12 mouse cellular contexts compared by ENCODE assay signal in genomic region chr17:64140063-64140850, GRCm38 (mm10).
DNase-seq lines count a peak whose midpoint lies in the region; ATAC-seq lines count a peak whose summit lies in the region.
"Had no signal": no experiment of that assay in that cellular context is flagged by ENCODE, and none has a peak within 500 bp of the region (broad histone marks: within the 10 kb centered on the region; RNA-seq: fewer than 3 reads in every experiment).

No protein-coding gene starts in this region.

- no peak overlapping the region for H3K4me2 ChIP-seq in forebrain, embryonic 14.5 days (ENCODE audit: low read length)
- peak overlapping the region; percentile 9 for H3K4me2 ChIP-seq in hindbrain, embryonic 14.5 days (replicated peaks)
- H3K4me2 ChIP-seq in midbrain, embryonic 16.5 days (ENCODE audit: low read length) = 0 out of 2 replicates have a peak overlapping the region, but pooled peaks have one; percentile 22

- no peak overlapping the region for H3K27ac ChIP-seq in forebrain, embryonic 14.5 days (ENCODE audit: low read depth, low read length)
- H3K27ac ChIP-seq in hindbrain, embryonic 14.5 days = peak overlapping the region; percentile 66
- peak overlapping the region; percentile 73 for H3K27ac ChIP-seq in midbrain, embryonic 16.5 days (ENCODE audit: low read length)
- H3K27ac ChIP-seq: macrophage had no signal

- 85% methylated on average over 18 of the region's 18 CpGs for WGBS in forebrain, embryonic 14.5 days
- 42% methylated on average over 18 of the region's 18 CpGs for WGBS in hindbrain, embryonic 14.5 days
- WGBS in midbrain, embryonic 16.5 days = 46% methylated on average over 18 of the region's 18 CpGs

- H3K9me3 ChIP-seq in forebrain, embryonic 14.5 days (replicated peaks; ENCODE audit: control insufficient read depth, low read length) = no peaks in the 10 kb centered on the region
- H3K9me3 ChIP-seq in hindbrain, embryonic 14.5 days (ENCODE audit: control insufficient read depth, low read length) = no peaks in the 10 kb centered on the region
- H3K9me3 ChIP-seq in midbrain, embryonic 16.5 days (replicated peaks; ENCODE audit: control insufficient read depth, low read length, poor library complexity, severe bottlenecking) = no peaks in the 10 kb centered on the region

- DNase-seq in heart, adult 11 months = peak; percentile 77
- DNase-seq in heart, postnatal 25 days (ENCODE audit: low spot score) = no peak
- DNase-seq in forebrain, embryonic 14.5 days (ENCODE audit: low spot score) = peak; percentile 20
- peak; percentile 40 for DNase-seq in hindbrain, embryonic 14.5 days (ENCODE audit: low spot score)
- DNase-seq in frontal cortex, postnatal 36 days (ENCODE audit: low spot score in 2 of 2) = no peak
- DNase-seq in kidney, postnatal 14 days = no peak
- no peak for DNase-seq in cerebellum, adult 18-20 months
- DNase-seq: cerebellum, adult 2 months; gastrocnemius, postnatal 36 days; right cerebral cortex, postnatal 25 days had no signal

- ATAC-seq in forebrain, embryonic 14.5 days = peak; percentile 40; the same call in 1 of the 2 replicates
- peak; percentile 77; the same call in 1 of the 2 replicates for ATAC-seq in hindbrain, embryonic 14.5 days (ENCODE audit: low FRiP score)
- ATAC-seq in midbrain, embryonic 16.5 days = peak; percentile 67

- intact Hi-C loops in heart, postnatal 25 days (cut with DNase I) = no loop called here

- H3K4me1 ChIP-seq in forebrain, embryonic 14.5 days (ENCODE audit: control insufficient read depth, insufficient read depth, low read length) = no peaks in the 10 kb centered on the region
- peaks cover 16% of the 10 kb centered on the region for H3K4me1 ChIP-seq in hindbrain, embryonic 14.5 days (replicated peaks; ENCODE audit: control insufficient read depth, insufficient read depth, low read length)
- peaks cover 16% of the 10 kb centered on the region for H3K4me1 ChIP-seq in midbrain, embryonic 16.5 days (ENCODE audit: control insufficient read depth, insufficient read depth, low read length)

- H3K4me3 ChIP-seq in forebrain, embryonic 14.5 days (ENCODE audit: low read depth, low read length) = no peak overlapping the region
- H3K4me3 ChIP-seq in hindbrain, embryonic 14.5 days (replicated peaks; ENCODE audit: low read length) = no peak overlapping the region
- no peak overlapping the region for H3K4me3 ChIP-seq in midbrain, embryonic 16.5 days (ENCODE audit: low read depth, low read length)

- peaks cover 10% of the 10 kb centered on the region; the same call in 1 of the 2 replicates for H3K36me3 ChIP-seq in forebrain, embryonic 14.5 days (ENCODE audit: control insufficient read depth, insufficient read depth, low read length)
- peaks cover 27% of the 10 kb centered on the region; the same call in 1 of the 2 replicates for H3K36me3 ChIP-seq in hindbrain, embryonic 14.5 days (replicated peaks; ENCODE audit: control insufficient read depth, insufficient read depth)
- H3K36me3 ChIP-seq in midbrain, embryonic 16.5 days (ENCODE audit: control insufficient read depth, insufficient read depth, low read length) = peaks cover 8% of the 10 kb centered on the region; the same call in 1 of the 2 replicates

- H3K27me3 ChIP-seq in forebrain, embryonic 14.5 days (replicated peaks; ENCODE audit: control insufficient read depth, insufficient read depth, low read length) = no peaks in the 10 kb centered on the region
- no peaks in the 10 kb centered on the region for H3K27me3 ChIP-seq in hindbrain, embryonic 14.5 days (ENCODE audit: control insufficient read depth, insufficient read depth, low read length)
- no peaks in the 10 kb centered on the region for H3K27me3 ChIP-seq in midbrain, embryonic 16.5 days (ENCODE audit: control insufficient read depth, insufficient read depth, low read depth, low read length)

- no peak overlapping the region for H3K9ac ChIP-seq in forebrain, embryonic 14.5 days (ENCODE audit: low read length)
- H3K9ac ChIP-seq in hindbrain, embryonic 14.5 days = peak overlapping the region; percentile 4; the same call in 1 of the 2 replicates
- H3K9ac ChIP-seq in midbrain, embryonic 16.5 days (ENCODE audit: low read depth, low read length) = peak overlapping the region; percentile 10; the same call in 1 of the 2 replicates

Comparison
In these comparisons a context has a peak if more than half of its experiments do, and no peak if none do; other contexts are left out.
1. DNase-seq: peak in heart, adult 11 months (single experiment), forebrain, embryonic 14.5 days (single experiment) and hindbrain, embryonic 14.5 days (single experiment); none in heart, postnatal 25 days (single experiment), frontal cortex, postnatal 36 days (0 of 2), kidney, postnatal 14 days (single experiment) and cerebellum, adult 18-20 months (0 of 2).
2. Peak in every context shown above with its lines, with median percentiles within 50 percentile points of each other: ATAC-seq.